Mouse (Mus musculus): ENCODE data around the gene Runx3.

The Runx3 gene

DNA sequence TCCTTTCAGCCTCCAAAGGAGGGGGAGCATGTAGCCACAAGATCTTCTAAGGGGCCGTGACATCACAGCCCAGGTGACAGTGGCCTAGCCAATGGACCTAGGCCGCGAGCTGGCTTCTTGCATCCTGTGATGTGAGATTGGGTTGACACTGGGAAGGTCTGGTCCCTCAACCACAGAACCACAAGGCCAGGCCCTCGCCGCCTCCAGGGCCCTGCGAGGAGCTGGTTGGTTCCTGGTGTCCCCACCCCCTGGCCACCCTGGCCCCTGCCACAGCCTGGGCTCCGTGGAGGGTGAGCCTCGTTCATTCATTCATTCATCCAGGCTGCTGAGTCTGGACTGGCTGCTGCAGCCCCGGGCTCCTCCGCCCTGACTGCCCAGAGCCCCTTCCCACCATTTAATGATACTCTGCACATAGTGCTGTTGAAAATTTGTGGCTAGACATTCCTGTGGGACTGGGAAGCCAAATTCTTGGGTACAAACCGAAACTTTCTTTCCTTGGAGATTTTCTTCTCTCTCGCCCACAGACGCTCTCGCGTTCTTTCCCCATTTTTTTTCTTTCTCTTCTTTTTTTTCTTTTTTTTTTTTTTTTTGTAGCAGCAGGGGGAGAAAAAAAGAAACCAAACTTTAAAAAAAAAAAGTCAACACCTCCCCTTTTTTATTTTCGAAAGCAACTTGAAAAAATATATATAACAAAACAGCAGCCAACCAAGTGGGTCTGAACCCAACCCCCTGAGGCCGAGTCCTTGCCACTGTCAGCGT lies at the start of gene Runx3:
TSS of gene Runx3 (plus strand) at position 311 of the 759 bp plus-strand sequence.
- peak in 1 of 2 experiments; percentile 53 for DNase-seq (ENCODE audit: low spot score in 2 of 2)

DNA sequence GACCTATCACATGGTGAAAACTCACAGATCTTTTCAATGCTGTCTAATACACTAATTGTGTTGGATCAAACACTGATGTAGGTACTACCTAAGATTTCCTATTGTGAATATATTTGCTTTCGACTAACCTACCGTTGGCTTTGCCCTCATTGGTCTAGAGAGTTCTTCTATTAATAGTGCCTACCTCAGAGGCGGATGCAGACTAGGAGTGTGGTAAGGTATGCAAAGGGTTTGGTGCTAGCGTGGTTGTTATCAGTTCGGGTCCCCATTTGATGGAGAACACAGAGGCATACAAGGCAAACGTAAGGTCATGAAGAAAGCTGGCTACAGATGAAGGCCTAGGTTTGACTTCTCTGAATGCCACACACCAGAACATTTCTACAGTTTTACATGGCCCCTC lies 47.8 kb upstream of the Runx3 start:
- no peak for DNase-seq (ENCODE audit: low spot score in 2 of 2)

DNA sequence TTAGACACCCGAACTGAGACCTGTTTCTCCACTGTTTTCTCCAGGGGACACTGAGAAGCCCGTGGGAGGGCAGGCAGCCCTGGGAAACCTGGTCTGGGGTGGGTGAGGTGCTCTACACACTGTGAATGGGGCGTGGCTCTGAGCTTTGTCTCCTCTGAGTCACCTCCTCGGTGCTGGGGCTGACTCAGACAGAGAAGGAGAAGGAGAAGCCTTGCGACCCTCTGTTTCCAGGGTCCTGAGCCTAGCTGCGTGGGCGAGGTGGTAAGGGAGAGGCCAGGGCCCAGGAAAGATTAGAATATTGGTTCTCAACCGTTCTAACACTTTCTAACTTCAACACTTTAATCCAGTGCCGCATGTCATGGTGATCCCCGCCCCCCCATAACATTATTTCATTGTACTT lies 46.9 kb upstream of the Runx3 start:
- no peak for DNase-seq (ENCODE audit: low spot score in 2 of 2)

DNA sequence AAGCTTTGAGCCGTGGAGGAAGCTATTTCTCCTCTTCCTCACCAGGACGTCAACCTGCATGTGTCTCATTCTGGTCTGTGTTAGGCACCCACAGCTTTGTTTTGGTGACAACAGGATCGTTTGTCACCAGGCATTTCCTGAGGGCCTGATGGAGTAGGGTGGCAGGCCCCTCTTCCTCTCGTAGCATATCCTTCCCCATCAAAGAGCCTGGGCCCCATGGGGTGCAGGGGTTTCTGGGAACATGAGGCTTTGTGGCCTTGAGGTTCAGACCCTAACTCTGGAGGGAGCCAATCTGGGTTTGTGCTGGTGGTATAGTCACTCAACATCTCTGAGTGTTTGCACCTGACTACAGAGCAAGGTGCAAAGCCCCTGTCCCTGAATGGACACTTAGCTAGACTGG lies 45.8 kb upstream of the Runx3 start:
- no peak for DNase-seq (ENCODE audit: low spot score in 2 of 2)

DNA sequence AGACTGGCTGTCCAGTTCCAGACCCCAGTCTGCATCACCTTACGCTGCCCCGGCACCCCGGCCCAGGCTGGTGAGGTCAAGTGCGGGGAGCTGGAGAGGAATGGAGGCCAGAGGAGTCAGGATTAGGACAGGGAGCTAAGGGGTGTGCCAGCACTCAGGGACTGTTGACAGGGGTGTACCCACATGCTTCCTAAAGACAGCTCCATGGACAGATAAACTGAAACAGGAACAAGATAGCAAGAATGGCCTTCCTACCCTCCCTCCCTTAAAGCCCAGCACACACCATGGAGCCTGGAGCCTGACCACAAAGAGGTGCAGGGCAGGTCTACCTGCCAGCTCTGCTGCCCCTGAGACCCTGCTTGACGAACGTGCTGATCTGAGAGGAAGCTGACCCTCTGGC lies 45.1 kb upstream of the Runx3 start:
- DNase-seq (ENCODE audit: low spot score in 2 of 2) = no peak

DNA sequence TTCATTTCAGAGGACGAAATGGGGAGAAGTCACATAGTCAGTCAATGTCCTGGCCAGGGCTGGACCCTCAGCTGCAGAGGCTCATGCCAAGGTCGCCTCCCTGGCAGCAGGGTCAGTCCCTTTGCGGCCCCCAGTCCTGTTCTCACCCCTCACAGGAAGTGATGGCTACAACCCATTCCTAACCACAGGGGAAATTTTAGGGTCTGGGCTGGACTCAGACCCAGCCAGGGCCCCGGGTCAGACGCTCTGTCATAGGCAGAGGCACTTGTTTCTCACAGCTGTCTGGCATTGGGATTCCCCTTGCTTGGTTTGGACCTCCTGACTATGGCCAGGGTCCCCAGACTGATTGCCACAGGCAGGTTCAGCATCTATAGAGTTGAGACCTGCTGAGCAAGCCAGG lies 43.8 kb upstream of the Runx3 start:
- DNase-seq (ENCODE audit: low spot score in 2 of 2) = no peak

DNA sequence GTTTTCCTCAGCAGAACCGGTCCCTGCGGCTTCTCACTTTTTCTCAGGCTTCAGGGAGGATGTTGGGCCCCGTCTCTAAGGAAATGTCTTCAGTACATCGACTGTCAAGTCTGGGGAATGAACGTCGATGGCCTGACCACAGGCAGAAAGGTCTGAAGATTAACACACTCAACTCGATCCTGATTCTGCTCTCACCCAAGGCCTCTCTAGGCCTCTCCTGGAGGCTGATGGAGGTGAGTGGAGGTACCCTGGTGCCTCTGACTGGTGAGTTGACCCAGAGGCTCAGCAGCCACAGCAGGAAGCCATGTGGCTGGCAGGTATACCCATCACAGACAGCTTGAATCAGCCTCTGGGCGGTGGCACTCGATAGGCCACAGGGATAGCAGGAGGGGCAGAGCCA lies 43.3 kb upstream of the Runx3 start:
- DNase-seq (ENCODE audit: low spot score in 2 of 2) = no peak

DNA sequence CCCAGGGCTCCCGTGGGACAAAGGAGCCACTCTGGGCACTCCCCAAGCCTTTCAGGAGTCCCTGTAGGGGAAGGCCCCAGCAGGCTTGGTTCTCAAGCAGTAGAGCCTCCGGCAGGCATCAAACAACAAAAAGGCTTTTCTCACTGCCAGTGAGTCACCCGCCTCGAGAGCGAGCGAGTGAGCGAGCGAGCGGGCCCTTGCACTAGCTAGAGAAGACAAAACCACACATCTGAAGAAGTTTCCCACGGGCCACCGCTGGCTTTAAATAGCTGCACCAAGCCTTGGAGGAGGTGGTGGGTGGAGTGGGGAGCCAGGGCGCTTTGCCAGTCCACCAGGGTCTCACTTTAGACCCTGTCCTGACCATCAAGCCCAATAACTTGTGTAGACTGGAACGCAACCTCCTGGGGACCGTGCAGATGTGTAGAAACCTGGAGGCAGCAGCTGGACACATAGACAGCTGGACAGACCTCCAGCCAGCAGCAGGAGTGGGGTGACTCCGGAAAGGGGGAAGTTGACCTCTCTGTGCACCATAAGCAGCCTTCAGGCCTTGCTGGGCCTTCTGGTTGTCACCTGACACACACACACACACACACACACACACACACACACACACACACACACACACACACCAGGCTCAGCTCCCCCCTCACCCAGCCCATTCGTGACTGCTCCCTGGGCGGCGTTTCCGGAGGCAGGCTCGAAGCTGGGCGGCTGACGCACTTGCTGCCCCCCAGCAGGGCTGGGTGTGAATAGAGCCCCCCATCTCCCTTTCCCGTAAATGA lies 40.4 kb upstream of the Runx3 start:
- DNase-seq (ENCODE audit: low spot score in 2 of 2) = no peak

DNA sequence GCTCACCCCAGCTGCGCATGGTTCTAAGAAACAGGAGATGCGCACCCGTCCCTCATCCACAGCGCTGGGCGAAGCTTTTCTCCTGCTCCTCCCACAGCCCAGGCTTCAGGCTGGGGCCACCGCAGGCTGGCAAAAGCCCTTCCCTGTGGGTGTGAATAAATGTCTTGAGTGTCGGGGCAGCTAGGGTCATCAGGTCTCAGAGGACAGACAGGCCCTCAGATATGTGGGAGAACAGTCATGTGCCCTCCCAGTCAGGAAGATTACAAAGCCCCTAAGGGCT lies 39.9 kb upstream of the Runx3 start:
- no peak for DNase-seq (ENCODE audit: low spot score in 2 of 2)

DNA sequence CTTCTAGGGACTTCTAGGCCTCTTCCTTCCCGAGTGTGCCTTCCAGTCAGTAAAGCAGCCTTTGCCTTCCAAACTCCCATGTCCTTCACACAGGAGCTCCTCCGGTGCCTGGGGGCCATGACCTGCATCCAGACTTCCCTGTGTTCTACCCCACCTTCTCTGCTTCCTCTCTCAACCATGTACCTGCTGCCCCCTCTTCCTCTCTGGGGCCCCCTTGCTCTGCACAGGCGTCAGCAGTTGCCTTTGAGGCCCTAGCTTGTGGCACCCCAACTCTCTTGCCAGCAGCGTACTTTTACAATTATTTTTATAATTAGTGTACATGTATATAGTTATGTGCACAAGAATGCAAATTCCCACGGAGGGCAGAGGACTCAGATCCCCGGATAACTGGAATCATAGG lies 37.4 kb upstream of the Runx3 start:
- DNase-seq (ENCODE audit: low spot score in 2 of 2) = no peak

DNA sequence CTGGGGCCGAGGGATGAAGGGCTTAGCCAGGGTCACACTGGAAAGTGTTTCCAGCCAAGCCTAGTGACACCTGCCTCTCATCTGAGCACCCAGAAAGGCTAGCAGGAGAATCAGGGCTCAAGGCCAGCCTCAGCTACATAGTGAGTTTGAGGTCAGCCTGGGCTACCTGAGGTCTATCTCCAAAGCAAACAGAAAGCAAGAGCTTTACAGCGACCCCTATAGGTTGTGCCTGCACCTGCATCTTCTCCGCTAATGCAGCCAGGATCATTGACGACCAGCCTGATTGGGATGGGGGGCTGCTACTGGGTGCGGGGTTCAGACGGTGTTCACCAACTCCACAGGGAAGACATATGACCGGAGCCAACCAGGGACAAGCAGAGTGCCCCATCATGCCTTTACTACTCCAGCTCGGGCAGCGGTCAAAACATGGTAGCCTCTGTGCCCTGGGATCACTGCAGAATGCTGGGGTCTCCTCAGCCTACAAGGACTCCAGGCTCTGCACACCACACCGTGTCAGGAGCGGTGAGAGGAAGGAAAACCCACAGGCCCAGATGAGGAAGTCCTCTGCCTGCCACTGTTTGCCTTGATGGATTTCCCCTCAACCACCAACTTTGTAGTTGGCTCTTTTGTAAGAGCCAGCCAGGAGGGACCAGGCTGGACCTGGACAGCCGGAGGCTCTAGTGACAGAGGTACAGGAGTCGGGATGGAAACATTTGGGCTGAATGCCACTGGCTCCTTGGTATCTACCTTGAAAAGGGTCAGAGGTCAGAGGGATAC lies 35.2 kb upstream of the Runx3 start:
- no peak for DNase-seq (ENCODE audit: low spot score in 2 of 2)

DNA sequence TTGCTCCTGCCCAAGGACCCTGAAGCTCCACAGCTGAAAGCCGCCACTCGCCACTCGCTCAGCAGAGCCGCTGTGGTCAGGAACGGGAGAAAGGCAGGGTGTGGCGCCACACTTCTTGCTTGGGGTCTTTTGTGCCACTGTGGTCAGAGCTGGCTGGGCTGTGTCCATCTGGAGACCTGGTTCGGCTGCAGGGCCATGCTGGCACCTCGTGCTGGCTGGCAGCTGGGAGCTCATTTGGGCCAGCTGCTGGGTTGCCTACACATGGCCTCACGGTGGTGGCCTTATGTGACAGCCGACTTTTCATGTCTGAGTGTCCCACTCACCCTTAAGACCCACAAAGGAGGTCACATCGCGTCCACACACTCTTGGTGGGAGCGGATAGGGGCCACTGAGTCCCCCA lies 29.8 kb upstream of the Runx3 start:
- no peak for DNase-seq (ENCODE audit: low spot score in 2 of 2)

DNA sequence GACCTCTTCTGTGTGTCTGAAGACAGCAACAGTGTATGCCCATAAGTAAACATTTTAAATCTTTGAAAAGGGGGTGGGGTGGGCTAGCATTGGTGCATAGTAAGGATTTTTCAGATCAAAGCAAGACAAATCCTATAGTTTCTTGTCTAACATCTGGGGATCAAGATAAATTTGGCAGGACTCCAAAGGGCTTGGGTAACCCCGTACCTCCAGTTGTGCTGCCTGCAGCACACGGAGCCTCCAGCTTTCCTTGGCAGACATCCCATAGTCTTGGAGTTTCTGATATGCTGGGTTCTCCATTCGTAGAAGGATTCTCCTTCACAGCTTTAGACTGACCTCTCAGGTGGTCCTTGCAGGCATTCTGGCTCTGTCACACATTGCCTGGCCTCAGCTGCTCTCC lies 27.6 kb upstream of the Runx3 start:
- DNase-seq (ENCODE audit: low spot score in 2 of 2) = no peak

DNA sequence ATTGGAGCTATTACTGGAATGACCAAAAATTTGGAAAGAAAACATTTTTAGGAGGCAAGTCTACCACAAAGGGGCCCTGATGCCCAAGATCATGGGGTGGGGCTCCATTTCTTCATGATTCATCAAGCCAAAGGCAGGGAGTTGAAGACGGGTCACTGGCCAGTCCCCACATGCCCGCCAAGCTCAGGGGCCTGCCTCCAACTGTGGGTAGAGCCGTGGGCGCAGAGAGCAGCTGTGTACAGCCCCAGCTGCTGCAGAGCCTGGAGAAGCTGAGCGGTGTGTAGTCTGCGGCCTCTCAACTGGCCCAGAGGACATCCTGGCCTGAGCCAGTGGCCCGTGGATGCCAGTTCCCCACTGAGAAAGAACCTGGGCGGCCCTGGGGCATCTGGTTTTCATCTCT lies 24.8 kb upstream of the Runx3 start:
- no peak for DNase-seq (ENCODE audit: low spot score in 2 of 2)

DNA sequence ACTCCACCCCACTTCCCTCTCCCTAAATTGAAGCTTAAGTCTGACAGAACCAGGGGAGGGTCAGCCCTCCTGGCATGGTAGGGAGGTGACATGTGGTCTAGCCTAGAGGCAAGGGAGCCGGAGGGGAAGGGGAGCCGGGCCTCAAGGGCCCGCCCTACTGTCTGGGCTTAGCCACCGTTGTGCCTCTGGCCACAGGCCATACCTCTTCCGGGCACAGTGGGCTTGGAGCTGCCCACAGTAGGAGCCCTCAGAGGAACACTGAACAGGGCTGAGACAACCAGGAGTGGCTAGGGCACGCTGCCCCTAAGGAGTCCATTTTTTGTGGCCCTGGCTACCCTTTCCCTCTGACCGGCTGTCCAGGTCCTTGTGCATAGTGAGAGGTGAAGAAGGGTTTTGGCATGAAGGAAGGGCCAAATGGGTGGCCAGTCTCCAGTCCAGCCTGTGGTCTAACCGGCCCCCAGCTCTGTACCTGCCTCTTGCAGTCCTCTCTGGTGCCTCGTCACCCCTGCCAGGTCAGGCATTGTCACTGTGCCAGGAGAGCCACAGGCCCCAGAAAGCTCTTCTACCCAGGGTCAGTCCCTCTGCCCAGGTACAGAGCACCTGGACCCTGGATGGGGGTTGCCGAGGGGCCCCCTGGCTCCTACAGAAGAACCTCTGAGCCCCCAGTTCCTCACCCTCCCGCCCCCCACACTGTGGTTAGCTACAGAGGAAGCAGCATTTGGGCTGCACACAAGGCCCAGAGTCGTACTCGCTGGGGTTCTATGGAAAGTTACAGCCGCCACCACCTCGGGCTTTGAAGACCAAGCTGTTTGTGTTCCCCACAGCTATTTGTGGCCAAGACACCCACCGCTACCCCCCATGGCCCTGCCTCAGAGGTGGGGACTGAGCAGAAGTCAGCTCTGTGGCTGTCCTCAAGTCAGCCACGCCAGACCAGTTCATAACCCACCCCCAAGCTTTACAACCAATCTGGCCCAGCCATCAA lies 22.3 kb upstream of the Runx3 start:
- DNase-seq (ENCODE audit: low spot score in 2 of 2) = no peak

DNA sequence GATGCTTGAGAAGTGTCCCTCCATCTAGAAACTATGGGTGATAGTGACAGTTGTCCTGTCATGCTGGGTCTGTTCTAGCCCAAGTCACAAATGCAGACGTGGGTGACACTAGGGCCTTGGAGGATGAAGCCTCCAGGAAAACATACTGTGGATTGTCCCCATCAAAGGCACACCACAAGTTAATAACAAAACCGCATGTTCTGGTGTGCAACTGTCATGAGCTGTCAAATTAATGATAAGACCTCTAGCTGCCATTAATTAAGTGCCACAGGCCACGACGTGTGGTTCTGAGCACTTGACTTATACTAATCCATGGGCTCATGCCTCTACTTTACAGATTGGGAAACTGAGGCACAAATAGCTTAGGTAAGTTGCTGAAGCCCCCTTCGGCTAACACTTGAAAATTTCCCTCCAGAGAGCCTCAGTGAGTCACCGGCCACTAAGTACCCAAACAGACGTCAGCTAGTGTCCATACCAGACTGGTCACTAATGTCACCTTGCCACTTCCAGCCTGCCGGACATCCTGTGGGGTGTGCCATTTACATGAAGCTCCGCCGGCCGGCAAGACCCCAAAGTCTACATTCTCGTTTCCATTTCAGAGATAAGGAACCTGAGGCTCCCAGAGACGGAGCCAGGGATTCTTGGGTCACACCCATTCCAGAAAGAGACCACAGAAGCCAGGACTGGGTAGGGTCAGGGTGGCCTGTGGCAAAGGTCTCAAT lies 18.3 kb upstream of the Runx3 start:
- no peak for DNase-seq (ENCODE audit: low spot score in 2 of 2)

DNA sequence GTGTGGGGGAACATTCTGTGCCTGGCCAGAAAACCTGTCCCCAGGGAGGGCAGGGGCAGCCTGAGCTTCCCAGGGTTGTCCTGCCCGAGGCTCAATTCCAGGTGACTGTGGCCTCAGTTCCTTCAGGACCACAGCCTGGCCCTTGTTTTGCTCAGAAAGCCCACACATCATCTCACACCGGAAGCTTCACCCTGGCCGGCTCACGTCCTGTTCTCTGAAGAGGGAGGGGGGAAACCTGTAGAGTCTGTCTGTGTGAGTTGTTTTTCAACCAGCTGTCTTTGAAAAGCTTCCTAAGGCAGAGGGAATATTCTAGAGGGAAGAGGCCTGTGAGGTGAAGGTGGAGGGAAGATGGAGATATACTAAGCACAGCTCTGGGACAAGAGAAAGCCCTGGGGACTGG lies 17.7 kb upstream of the Runx3 start:
- no peak for DNase-seq (ENCODE audit: low spot score in 2 of 2)

DNA sequence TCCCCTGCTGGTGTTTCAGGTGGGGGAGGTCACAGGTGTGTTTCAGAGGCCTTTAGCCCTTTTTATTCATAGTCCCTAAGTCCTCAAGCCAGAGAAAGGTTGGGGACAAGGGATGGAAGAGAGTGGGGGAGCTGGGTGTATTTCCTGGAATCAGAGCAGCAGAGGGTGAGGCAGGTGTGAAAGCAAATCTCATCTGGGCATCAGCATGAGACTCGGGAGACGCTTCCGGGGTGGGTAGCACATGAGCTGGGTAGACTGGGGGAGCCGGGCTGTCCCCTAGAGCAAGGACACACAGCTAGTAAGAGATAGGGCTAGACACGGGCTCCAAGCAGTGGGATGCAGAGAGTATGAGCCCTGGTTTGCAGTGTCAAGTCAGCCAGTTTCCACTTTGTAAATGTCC lies 16.7 kb upstream of the Runx3 start:
- no peak for DNase-seq (ENCODE audit: low spot score in 2 of 2)

DNA sequence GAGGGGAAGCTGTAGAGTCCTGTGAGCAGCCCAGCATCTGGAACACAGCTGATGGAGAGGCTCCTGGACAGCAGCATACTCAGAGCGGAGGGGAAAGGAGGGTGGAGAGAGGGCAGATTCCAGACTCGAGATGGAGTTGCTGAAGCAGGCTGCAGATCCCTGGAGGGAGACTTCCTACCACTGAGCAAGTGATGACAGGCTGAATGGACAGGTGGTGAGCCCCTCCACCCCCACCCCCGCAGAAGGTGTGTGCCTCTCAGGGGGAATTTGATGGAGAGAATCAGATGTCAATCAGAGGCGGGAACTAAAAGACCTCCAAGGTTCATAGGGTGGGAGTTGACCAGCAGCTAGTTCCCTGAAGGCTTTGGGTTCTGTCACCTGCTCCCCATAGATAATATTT lies 13.5 kb upstream of the Runx3 start:
- no peak for DNase-seq (ENCODE audit: low spot score in 2 of 2)

DNA sequence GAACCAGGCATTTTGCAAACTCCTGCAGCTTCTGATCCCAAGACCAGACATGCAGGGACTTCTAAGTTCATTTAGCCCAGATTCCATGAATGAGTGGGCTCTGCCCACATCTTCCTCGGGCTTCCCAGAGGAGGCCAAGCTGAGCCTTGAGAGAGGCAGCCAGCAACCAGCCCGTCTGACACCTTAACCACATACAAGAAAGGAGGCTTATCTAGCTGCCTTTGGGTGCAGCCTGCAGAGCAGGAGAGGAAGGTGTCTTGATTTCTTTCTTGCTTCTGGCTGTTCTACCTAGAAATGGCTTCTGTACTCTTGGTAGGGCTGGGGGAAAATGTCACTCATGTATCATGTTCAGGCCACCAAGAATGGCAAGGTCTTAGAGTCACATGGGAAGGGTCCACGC lies 11.8 kb upstream of the Runx3 start:
- DNase-seq (ENCODE audit: low spot score in 2 of 2) = no peak

DNA sequence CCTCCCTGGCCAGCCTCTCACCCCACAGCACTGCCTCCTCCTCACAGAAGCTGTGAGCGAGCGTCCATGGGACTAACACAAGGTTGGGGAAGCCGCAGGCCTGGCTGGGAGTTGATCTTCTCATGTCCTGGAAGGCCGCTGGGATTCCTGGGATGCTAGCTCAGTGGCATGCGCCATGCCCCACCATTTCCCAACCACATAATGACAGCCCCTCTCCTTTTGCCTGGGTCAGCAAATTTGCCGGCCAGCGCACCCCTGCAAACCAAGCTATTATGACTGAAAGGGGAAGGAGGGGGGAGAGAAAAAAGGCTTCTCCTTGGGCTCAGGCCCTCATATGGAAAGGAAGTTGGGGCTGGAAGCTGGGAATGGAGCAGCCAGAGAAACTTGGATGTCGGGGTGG lies 6.8 kb upstream of the Runx3 start:
- no peak for DNase-seq (ENCODE audit: low spot score in 2 of 2)
